Comparison of ENCODE assay signal across 8 mouse cellular contexts in genomic region chr2:160366980-160367338, GRCm38 (mm10). TPM values are rescaled to one million over a fixed set of nuclear protein-coding genes. Genes with fewer than 3 reads are reported as not detected.
DNase-seq lines count a peak whose midpoint lies in the region; ATAC-seq and TF ChIP-seq lines count a peak whose summit lies in the region.

Gene Mafb (minus strand): TSS chr2:160367065.

- H3K9ac ChIP-seq in embryonic facial prominence, embryonic 11.5 days (replicated peaks; ENCODE audit: low read length) = peak within 1 kb of the TSS; percentile 77
- H3K9ac ChIP-seq in heart, adult 2 months (ENCODE audit: low read depth, low read length) = peak within 1 kb of the TSS; percentile 82
- peak within 1 kb of the TSS; percentile 72 for H3K9ac ChIP-seq in limb, embryonic 11.5 days (ENCODE audit: low read length)
- peak within 1 kb of the TSS; percentile 75 for H3K9ac ChIP-seq in midbrain, embryonic 12.5 days (replicated peaks)

- no peaks in the 10 kb centered on the region for H3K36me3 ChIP-seq in embryonic facial prominence, embryonic 11.5 days (replicated peaks; ENCODE audit: control insufficient read depth, insufficient read depth, low read depth, low read length)
- H3K36me3 ChIP-seq in heart, adult 2 months (ENCODE audit: control insufficient read depth, insufficient read depth, low read length) = no peaks in the 10 kb centered on the region
- H3K36me3 ChIP-seq in kidney, adult 2 months (ENCODE audit: control insufficient read depth, insufficient read depth, low read length) = no peaks in the 10 kb centered on the region; the same call in 1 of the 2 replicates
- H3K36me3 ChIP-seq in limb, embryonic 11.5 days (ENCODE audit: control insufficient read depth, insufficient read depth, low read length) = no peaks in the 10 kb centered on the region
- H3K36me3 ChIP-seq in midbrain, embryonic 12.5 days = no peaks in the 10 kb centered on the region

- peak; percentile 89 for ATAC-seq in embryonic facial prominence, embryonic 11.5 days (replicated peaks; ENCODE audit: insufficient number of reproducible peaks, low FRiP score, low TSS enrichment, low read depth)
- peak; percentile 92 for ATAC-seq in limb, embryonic 11.5 days (ENCODE audit: insufficient number of reproducible peaks, low FRiP score, low TSS enrichment, low read depth)
- ATAC-seq in midbrain, embryonic 12.5 days (ENCODE audit: low FRiP score, low read depth) = peak; percentile 94

- TF ChIP-seq POLR2A in heart, adult 2 months (IDR thresholded peaks at IDR 0.05; ENCODE audit: insufficient read depth, low read depth, low read length) = peak; percentile 97
- peak; percentile 93 for TF ChIP-seq POLR2A in kidney, adult 2 months (IDR thresholded peaks at IDR 0.05; ENCODE audit: low read depth, low read length)

- no peaks in the 10 kb centered on the region for H3K79me2 ChIP-seq in heart, adult 2 months (replicated peaks; ENCODE audit: control insufficient read depth, insufficient read depth, low read length)

- H3K27me3 ChIP-seq in embryonic facial prominence, embryonic 11.5 days (ENCODE audit: control insufficient read depth, insufficient read depth, low read length) = peaks cover 57% of the 10 kb centered on the region
- peaks cover 15% of the 10 kb centered on the region for H3K27me3 ChIP-seq in heart, adult 2 months (ENCODE audit: control insufficient read depth, insufficient read depth, low read length)
- no peaks in the 10 kb centered on the region for H3K27me3 ChIP-seq in kidney, adult 2 months (replicated peaks; ENCODE audit: control insufficient read depth, insufficient read depth, low read length)
- H3K27me3 ChIP-seq in limb, embryonic 11.5 days (ENCODE audit: control insufficient read depth, insufficient read depth, low read length) = peaks cover 70% of the 10 kb centered on the region
- H3K27me3 ChIP-seq in midbrain, embryonic 12.5 days = peaks cover 81% of the 10 kb centered on the region

- H3K4me1 ChIP-seq in embryonic facial prominence, embryonic 11.5 days (ENCODE audit: control insufficient read depth, insufficient read depth, low read length) = peaks cover 8% of the 10 kb centered on the region
- H3K4me1 ChIP-seq in heart, adult 2 months (ENCODE audit: control insufficient read depth, insufficient read depth, low read length) = peaks cover 3% of the 10 kb centered on the region; the same call in 1 of the 2 replicates
- H3K4me1 ChIP-seq in kidney, adult 2 months (ENCODE audit: control insufficient read depth, insufficient read depth, low read length) = no peaks in the 10 kb centered on the region; the same call in 1 of the 2 replicates
- peaks cover 14% of the 10 kb centered on the region for H3K4me1 ChIP-seq in limb, embryonic 11.5 days (ENCODE audit: control insufficient read depth, insufficient read depth, low read length)
- H3K4me1 ChIP-seq in midbrain, embryonic 12.5 days = peaks cover 44% of the 10 kb centered on the region

- peak within 1 kb of the TSS; percentile 89 for H3K4me2 ChIP-seq in embryonic facial prominence, embryonic 11.5 days (ENCODE audit: low read depth, low read length)
- H3K4me2 ChIP-seq in limb, embryonic 11.5 days (ENCODE audit: low read depth, severe bottlenecking) = peak within 1 kb of the TSS; percentile 97
- peak within 1 kb of the TSS; percentile 95 for H3K4me2 ChIP-seq in midbrain, embryonic 12.5 days (replicated peaks)

- no peak for TF ChIP-seq CTCF in heart, adult 2 months (IDR thresholded peaks at IDR 0.05)
- TF ChIP-seq CTCF in kidney, adult 2 months (conservative IDR thresholded peaks at IDR 0.05; ENCODE audit: insufficient read depth, insufficient read length, low read depth, low read length) = no peak

- H3K27ac ChIP-seq in embryonic facial prominence, embryonic 11.5 days (replicated peaks; ENCODE audit: low read depth, low read length) = peak within 1 kb of the TSS; percentile 52
- H3K27ac ChIP-seq in heart, adult 2 months = peak within 1 kb of the TSS; percentile 84
- H3K27ac ChIP-seq in kidney, adult 2 months (ENCODE audit: insufficient read depth, low read depth, low read length) = peak within 1 kb of the TSS; percentile 56
- H3K27ac ChIP-seq in limb, embryonic 11.5 days (replicated peaks; ENCODE audit: low read depth, low read length) = 0 out of 2 replicates have a peak within 1 kb of the TSS, but pooled peaks have one; percentile 14
- H3K27ac ChIP-seq in midbrain, embryonic 12.5 days (replicated peaks) = peak within 1 kb of the TSS; percentile 92

- H3K4me3 ChIP-seq in embryonic facial prominence, embryonic 11.5 days (ENCODE audit: low read depth, low read length) = peak within 1 kb of the TSS; percentile 54
- H3K4me3 ChIP-seq in heart, adult 2 months = peak within 1 kb of the TSS; percentile 55
- H3K4me3 ChIP-seq in kidney, adult 2 months (ENCODE audit: insufficient read depth, low read depth, low read length) = peak within 1 kb of the TSS; percentile 61
- H3K4me3 ChIP-seq in limb, embryonic 11.5 days (ENCODE audit: low read depth, low read length) = peak within 1 kb of the TSS; percentile 43
- H3K4me3 ChIP-seq in midbrain, embryonic 12.5 days = peak within 1 kb of the TSS; percentile 54

- TF ChIP-seq EP300 in heart, adult 2 months (IDR thresholded peaks at IDR 0.05; ENCODE audit: insufficient read depth, low read depth, low read length) = peak; percentile 75

- no peaks in the 10 kb centered on the region for H3K9me3 ChIP-seq in embryonic facial prominence, embryonic 11.5 days (replicated peaks; ENCODE audit: control insufficient read depth, low read length)
- H3K9me3 ChIP-seq in limb, embryonic 11.5 days (ENCODE audit: control insufficient read depth, low read length) = no peaks in the 10 kb centered on the region
- no peaks in the 10 kb centered on the region for H3K9me3 ChIP-seq in midbrain, embryonic 12.5 days

- WGBS in embryonic facial prominence, embryonic 11.5 days = 1% methylated on average over 32 of the region's 37 CpGs
- WGBS in heart, adult 2 months = 1% methylated on average over 35 of the region's 37 CpGs
- under 1% methylated on average over 37 of the region's 37 CpGs for WGBS in kidney, adult 2 months
- 0% methylated on average over 16 of the region's 37 CpGs for WGBS in limb, embryonic 11.5 days
- WGBS in midbrain, embryonic 12.5 days = under 1% methylated on average over 33 of the region's 37 CpGs

- intact Hi-C loops in heart, adult 2 months (cut with DNase I) = loop anchor here (5.0 to 10.0 kb wide), 5 partner anchors 202 to 1502 kb away; no protein-coding TSS in a partner anchor

- DNase-seq in adrenal gland, postnatal 4 days (ENCODE audit: low spot score in 2 of 2) = peak; percentile 78 to 83
- peak; percentile 95 for DNase-seq in embryonic facial prominence, embryonic 11.5 days (ENCODE audit: low spot score)
- DNase-seq in heart, adult 2 months = peak; percentile 97 to 98
- peak; percentile 97 for DNase-seq in kidney, adult 2 months
- peak; percentile 93 for DNase-seq in limb, embryonic 11.5 days (ENCODE audit: low spot score)
- DNase-seq in skeletal muscle tissue, adult 2 months (ENCODE audit: low read depth, low spot score) = peak; percentile 98
- no peak for DNase-seq in adipocyte (ENCODE audit: low spot score)

RNA-seq across cellular contexts. Expression of gene Mafb, which starts in this region (rescaled TPM):
- total RNA-seq in adrenal gland, postnatal 4 days (2021) = 10 to 100 TPM; 17.5 to 24.6 TPM
- polyA plus RNA-seq in embryonic facial prominence, embryonic 11.5 days (2014; fragmentation: Nextera tagmentation; extraction: Ambion mirVana) = 4.9 and 5.1 TPM in 2 replicates
- total RNA-seq in heart, adult 2 months (2021) = 10 to 100 TPM; 11.5 to 15.8 TPM
- 3.0 and 3.8 TPM in 2 replicates for polyA plus RNA-seq in heart, adult 2 months (2012; rRNA removed)
- polyA plus RNA-seq in kidney, adult 2 months (2012; rRNA removed) = 8.0 and 8.5 TPM in 2 replicates
- 5.4 and 6.5 TPM in 2 replicates for polyA plus RNA-seq in limb, embryonic 11.5 days (2014; fragmentation: Nextera tagmentation; extraction: Ambion mirVana)
- polyA plus RNA-seq in midbrain, embryonic 12.5 days (2016; fragmentation: Nextera tagmentation; extraction: Ambion mirVana) = 8.6 and 8.8 TPM in 2 replicates

Comparison
In these comparisons a context has a peak if more than half of its experiments do, and no peak if none do; other contexts are left out.
1. H3K27ac ChIP-seq: peak in every context shown above with its lines; median percentile 92 in midbrain, embryonic 12.5 days; 84 in heart, adult 2 months; 56 in kidney, adult 2 months; 52 in embryonic facial prominence, embryonic 11.5 days; 14 in limb, embryonic 11.5 days.